Mouse (Mus musculus): Measurements from ENCODE around the gene Pusl1.

The Pusl1 gene

GRCm38 (mm10) chr4:155891551-155892001 is at the start of gene Pusl1, which contains the start of gene Acap3:
Pusl1 (minus strand) TSS chr4:155891781.
Acap3 (plus strand) TSS chr4:155891822.
- CTCF ChIA-PET: no interaction called here

- CTCF ChIA-PET: no interaction called here
Observed at GRCm38 (mm10) chr4:155932031-155932430, 40.5 kb upstream of the Pusl1 start.

DNA sequence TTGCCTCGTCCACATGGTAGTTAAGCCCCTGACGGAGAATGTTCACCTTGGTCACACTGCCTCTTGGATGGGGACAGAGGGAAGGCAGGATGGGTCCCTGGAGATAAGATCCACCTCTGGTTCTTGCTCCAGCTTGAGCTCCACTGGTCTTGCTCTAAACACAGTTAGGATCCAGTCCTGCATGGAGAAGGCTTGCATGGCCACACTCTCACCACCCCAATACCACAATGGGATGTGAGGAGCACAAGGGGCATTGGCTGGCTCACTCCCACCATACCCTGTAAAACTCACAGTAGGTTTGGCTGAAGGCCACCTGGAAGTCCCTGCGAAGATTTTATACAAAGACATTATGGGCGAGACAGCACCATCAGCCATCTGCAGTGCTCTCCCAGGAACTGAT is 17.2 kb upstream of the Pusl1 start:
- CTCF ChIA-PET: no interaction called here

- CTCF ChIA-PET: no interaction called here
Observed at GRCm38 (mm10) chr4:155908281-155908680, 16.7 kb upstream of the Pusl1 start.

GRCm38 (mm10) chr4:155907003-155907402 is 15.4 kb upstream of the Pusl1 start:
- CTCF ChIA-PET: no interaction called here

DNA sequence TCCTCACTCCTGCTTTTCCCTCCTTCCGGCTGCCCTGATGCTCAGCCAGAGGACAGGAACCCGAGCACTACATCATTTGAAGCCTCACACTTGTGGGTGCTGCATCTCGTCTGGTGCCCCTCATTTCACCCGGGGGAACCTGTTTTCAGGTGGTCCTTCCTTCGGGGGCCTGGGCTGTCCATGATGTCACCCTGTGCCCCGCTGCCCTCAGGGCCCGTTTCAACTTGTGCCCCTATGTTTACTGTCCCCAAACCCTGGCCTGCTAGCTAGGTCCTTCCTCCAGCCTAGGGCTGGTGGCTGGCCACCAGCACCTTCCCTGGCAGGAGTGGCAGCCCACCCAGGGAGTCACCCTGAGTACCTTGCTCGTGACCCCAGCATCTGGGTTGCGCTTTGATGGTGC is 14.5 kb upstream of the Pusl1 start:
- CTCF ChIA-PET: no interaction called here

GRCm38 (mm10) chr4:155905634-155906033 is 14.1 kb upstream of the Pusl1 start:
- CTCF ChIA-PET: no interaction called here

DNA sequence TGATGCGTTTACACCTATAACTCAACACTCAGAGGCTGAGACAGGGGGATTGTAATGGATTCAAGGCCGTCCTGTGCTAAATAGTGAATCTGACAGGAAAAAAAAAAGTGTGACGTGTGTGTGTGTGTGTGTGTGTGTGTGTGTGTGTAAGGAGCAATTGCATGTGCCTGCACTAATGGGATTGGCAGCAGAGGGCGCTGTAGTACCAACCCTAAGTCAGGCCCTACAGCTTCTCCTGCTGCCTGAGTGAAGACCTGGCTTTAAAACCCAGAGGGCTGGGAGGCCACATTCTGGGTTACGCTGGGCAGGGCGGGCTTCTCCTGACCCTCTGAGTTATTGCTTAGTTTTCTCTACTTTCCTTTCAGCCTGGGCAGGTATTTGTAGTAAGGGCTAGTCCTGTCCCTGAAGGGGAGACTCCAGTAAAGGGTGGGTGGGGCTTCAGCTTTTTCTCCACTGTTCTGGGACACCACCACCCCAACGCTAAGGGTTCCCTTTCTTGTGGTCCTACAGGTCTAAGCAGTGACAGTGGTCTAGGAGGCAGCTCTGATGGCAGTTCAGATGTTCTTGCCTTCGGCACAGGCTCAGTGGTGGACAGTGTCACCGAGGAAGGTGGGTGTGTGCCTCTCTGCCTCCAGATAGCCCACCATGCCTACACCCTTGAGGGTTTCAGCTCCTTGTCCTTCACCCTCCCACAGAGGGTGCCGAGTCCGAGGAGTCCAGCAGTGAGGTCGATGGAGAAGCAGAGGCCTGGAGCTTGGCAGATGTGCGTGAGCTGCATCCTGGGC is 12.9 kb upstream of the Pusl1 start:
- CTCF ChIA-PET: interaction anchor here (0.5 kb wide), 1 partner anchor 49 kb away, joined by 4 read pairs; no protein-coding TSS in a partner anchor

DNA sequence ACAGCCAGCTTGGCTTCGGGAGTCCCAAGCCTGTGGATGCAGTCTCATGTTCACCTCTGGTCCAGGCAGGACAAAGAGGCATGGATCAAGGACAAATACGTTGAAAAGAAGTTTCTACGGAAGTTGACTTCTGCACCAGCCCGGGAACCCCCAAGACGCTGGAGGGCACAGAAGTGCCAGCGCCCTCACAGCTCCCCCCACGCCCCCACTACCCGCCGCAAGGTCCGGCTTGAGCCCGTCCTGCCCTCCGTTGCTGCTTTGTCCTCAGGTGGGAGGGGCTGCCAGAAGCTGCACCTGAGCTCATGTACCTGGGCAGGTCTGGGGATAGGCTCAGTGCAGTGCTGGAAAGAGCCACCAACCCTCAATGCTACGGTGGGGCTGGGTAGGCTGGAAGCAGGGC is 11.7 kb upstream of the Pusl1 start:
- CTCF ChIA-PET: no interaction called here

DNA sequence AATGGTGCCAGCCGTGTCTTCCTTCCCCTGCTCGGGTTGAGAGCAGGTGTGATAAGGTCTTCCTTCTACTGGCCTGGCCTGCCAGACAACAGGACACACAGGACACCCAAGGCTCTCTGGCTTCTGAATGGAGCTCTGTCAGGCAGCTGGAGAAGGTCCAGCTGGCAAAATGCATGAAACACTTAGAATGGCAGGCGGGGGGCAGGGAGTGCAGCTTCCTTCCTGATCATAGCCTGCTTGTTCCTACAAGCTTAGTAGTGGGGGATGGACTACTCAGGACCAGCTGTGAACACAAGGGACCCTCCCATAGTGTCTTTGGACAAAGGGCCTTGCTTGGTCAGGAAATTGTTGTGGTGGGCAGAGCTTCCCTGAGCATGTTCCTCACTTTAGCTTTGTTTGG is 9.6 kb upstream of the Pusl1 start:
- CTCF ChIA-PET: no interaction called here

DNA sequence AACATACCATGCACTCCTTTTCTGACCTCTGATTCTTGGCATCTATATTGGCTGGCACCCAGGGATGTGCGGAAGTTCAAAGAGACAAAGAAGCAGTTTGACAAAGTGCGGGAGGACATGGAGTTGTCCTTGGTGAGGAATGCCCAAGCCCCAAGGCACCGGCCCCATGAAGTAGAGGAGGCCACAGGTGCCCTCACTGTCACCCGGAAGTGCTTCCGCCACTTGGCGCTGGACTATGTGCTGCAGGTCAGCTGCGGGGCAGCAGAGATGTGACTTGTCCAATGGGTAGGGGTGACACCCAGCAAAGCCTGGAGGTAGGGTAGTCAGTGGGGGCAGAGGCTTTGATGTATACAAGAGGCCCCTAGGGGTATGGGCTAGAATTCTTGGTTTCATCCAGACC is 7.8 kb upstream of the Pusl1 start:
- CTCF ChIA-PET: no interaction called here

GRCm38 (mm10) chr4:155898318-155898717 is 6.7 kb upstream of the Pusl1 start:
- CTCF ChIA-PET: no interaction called here

GRCm38 (mm10) chr4:155896461-155896860 is 4.9 kb upstream of the Pusl1 start:
- CTCF ChIA-PET: no interaction called here

- CTCF ChIA-PET: no interaction called here
Observed at GRCm38 (mm10) chr4:155895826-155896225, 4.2 kb upstream of the Pusl1 start.

GRCm38 (mm10) chr4:155895216-155895615 is 3.6 kb upstream of the Pusl1 start:
- CTCF ChIA-PET: interaction anchor here (0.6 kb wide), 1 partner anchor 75 kb away, joined by 4 read pairs; no protein-coding TSS in a partner anchor

DNA sequence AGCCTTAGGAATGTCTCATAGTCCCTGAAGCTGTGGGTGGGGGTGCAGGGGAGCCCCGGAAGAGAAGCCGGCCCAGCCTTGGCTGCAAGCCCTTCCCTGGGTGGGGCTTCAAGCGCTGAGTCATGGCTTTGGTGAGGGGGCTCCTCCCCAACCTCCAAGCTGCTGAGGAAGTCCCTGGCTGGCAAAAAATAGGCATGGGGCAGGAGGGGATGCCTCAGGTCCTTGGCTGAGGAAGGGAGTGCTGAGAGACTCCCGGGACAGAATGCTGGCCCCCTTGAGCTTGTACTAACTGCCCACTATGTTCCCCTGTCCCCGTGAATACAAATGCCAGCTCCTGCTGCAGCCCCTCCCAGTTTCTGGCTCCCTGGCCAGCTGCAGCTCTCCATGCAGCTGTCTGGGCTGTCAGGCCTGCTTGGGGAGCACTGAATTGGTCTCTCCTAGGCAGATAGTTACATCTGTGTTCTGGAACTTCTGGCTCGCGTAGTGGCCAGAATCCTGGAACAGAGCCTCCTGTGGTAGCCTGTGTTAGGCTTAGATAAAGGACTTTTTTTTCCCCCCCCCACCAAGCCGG is 2.8 kb upstream of the Pusl1 start:
- CTCF ChIA-PET: interaction anchor here (0.6 kb wide), 1 partner anchor 74 kb away, joined by 4 read pairs; no protein-coding TSS in a partner anchor

- CTCF ChIA-PET: no interaction called here
Observed at GRCm38 (mm10) chr4:155893212-155893690, 1.7 kb upstream of the Pusl1 start.

- CTCF ChIA-PET: no interaction called here
Observed at GRCm38 (mm10) chr4:155892438-155893211, 1.0 kb upstream of the Pusl1 start.

- CTCF ChIA-PET: no interaction called here
Observed at GRCm38 (mm10) chr4:155892017-155892416, 436 bp upstream of the Pusl1 start.

GRCm38 (mm10) chr4:155891011-155891471 is 540 bp downstream of the Pusl1 start:
- CTCF ChIA-PET: no interaction called here

- CTCF ChIA-PET: no interaction called here
Observed at GRCm38 (mm10) chr4:155889316-155889715, 2.3 kb downstream of the Pusl1 start.

DNA sequence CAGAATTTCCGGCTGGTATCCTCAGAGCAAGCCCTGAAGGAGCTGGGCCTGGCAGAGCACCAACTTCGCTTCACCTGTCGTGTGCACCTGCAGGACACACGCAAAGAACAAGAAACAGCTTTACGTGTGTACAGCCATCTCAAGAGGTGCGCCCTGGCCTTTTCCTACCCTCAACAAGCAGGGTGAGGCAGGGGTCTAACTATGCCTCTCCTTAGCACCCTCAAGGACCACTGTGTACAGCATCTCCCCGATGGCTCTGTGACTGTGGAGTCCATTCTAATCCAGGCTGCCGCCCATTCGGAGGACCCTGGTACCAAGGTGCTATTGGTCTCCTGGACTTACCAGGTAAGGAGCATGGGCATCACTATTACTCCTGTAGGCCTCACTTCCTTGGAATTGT is 3.4 kb downstream of the Pusl1 start:
- CTCF ChIA-PET: no interaction called here

Data from spleen, embryonic (tissue).